35 mouse cellular contexts compared by ENCODE assay signal in the genomic region with DNA sequence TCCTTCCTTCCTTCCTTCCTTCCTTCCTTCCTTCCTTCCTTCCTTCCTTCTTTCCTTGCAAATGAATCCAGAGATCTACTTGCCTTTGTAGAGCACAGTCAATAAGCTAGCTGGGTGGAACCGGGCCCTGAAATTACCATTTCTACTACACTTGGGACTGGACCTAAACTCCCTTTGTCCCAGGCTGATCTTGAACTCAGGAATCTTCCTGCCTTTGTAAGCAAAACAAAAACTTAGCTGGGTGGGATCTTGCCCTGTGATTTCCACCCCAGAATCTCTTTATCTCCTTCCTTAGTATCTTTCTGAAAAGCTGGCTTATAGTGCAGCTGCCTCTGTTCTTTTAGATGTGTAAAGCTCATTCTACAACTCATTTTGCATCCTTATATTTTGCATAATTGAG.
"Had no signal": no experiment of that assay in that cellular context is flagged by ENCODE, and none has a peak within 500 bp of the region (broad histone marks: within the 10 kb centered on the region; RNA-seq: fewer than 3 reads in every experiment).

No protein-coding gene starts in this region.

- ATAC-seq: hindbrain, embryonic 16.5 days; hindbrain, postnatal 0 days; inflammation-experienced regulatory T-cells, adult 6 months; intestine, embryonic 15.5 days; intestine, embryonic 16.5 days; intestine, postnatal 0 days had no signal

- H3K4me3 ChIP-seq: heart, embryonic 12.5 days; heart, embryonic 13.5 days; heart, embryonic 15.5 days; hindbrain, embryonic 10.5 days; hindbrain, embryonic 12.5 days; hindbrain, embryonic 13.5 days; hindbrain, embryonic 15.5 days; intestine, embryonic 15.5 days; kidney, embryonic 15.5 days; layer of hippocampus, adult 2 months; left cerebral cortex, adult 2 months had no signal

- H3K9ac ChIP-seq: heart, embryonic 12.5 days; heart, embryonic 13.5 days; heart, embryonic 15.5 days; hindbrain, embryonic 12.5 days; hindbrain, embryonic 13.5 days; hindbrain, embryonic 14.5 days; hindbrain, embryonic 15.5 days; intestine, embryonic 15.5 days; kidney, embryonic 15.5 days had no signal

- DNase-seq: heart, postnatal 10 days; heart, postnatal 14 days; heart, postnatal 36 days; heart, postnatal 4 days; kidney, adult 11 months; kidney, adult 18-20 months; kidney, adult 2 months; kidney, adult 8-10 months; kidney, adult 9 months; kidney, postnatal 10 days; kidney, postnatal 14 days; kidney, postnatal 25 days; kidney, postnatal 36 days; kidney, postnatal 4 days; layer of hippocampus, adult 9-11 months; layer of hippocampus, postnatal 36 days had no signal

- H3K36me3 ChIP-seq: heart, embryonic 12.5 days; heart, embryonic 13.5 days; heart, embryonic 15.5 days; hindbrain, embryonic 10.5 days; hindbrain, embryonic 12.5 days; hindbrain, embryonic 13.5 days; hindbrain, embryonic 15.5 days; intestine, embryonic 15.5 days; kidney, embryonic 15.5 days had no signal

- H3K27me3 ChIP-seq: heart, embryonic 12.5 days; heart, embryonic 13.5 days; heart, embryonic 15.5 days; hindbrain, embryonic 12.5 days; hindbrain, embryonic 13.5 days; hindbrain, embryonic 15.5 days; intestine, embryonic 15.5 days; kidney, embryonic 15.5 days had no signal

- H3K9me3 ChIP-seq: heart, embryonic 13.5 days; heart, embryonic 15.5 days; hindbrain, embryonic 10.5 days; hindbrain, embryonic 12.5 days; hindbrain, embryonic 13.5 days; hindbrain, embryonic 15.5 days; intestine, embryonic 15.5 days; kidney, embryonic 15.5 days had no signal

- H3K4me1 ChIP-seq: heart, embryonic 12.5 days; heart, embryonic 13.5 days; heart, embryonic 15.5 days; hindbrain, embryonic 10.5 days; hindbrain, embryonic 12.5 days; hindbrain, embryonic 13.5 days; hindbrain, embryonic 15.5 days; intestine, embryonic 15.5 days; kidney, embryonic 15.5 days had no signal

- H3K4me2 ChIP-seq: heart, embryonic 11.5 days; heart, embryonic 12.5 days; heart, embryonic 13.5 days; heart, embryonic 15.5 days; hindbrain, embryonic 12.5 days; hindbrain, embryonic 13.5 days; hindbrain, embryonic 14.5 days; hindbrain, embryonic 15.5 days; intestine, embryonic 15.5 days; kidney, embryonic 15.5 days had no signal

- H3K27ac ChIP-seq: heart, embryonic 13.5 days; heart, embryonic 15.5 days; hindbrain, embryonic 10.5 days; hindbrain, embryonic 12.5 days; hindbrain, embryonic 13.5 days; hindbrain, embryonic 14.5 days; hindbrain, embryonic 15.5 days; hindbrain, postnatal 0 days; intestine, embryonic 15.5 days; kidney, embryonic 15.5 days; kidney, postnatal 0 days; layer of hippocampus, adult 2 months; left cerebral cortex, adult 2 months had no signal
